Mouse (Mus musculus) C2C12 (cell line): ENCODE results near the gene Cep295. TPM values are rescaled to one million over a fixed set of nuclear protein-coding genes. Genes with fewer than 3 reads are reported as not detected.

Source experiments
- H3K27me3 ChIP-seq: one replicate; pipeline ENCODE4 v1.6.1; 2011; ENCODE audit not compliant: control insufficient read depth, insufficient read depth, insufficient read length
- H3K36me3 ChIP-seq: one replicate; pipeline ENCODE4 v1.6.1; 2011; ENCODE audit not compliant: control insufficient read depth, insufficient read depth
- H3K4me3 ChIP-seq: one replicate; pipeline ENCODE4 v1.5.1; 2011; ENCODE audit warnings: mild to moderate bottlenecking, control low read depth; ENCODE audit not compliant: poor library complexity, insufficient read depth, severe bottlenecking
- H3K79me2 ChIP-seq: one replicate; pipeline ENCODE4 v1.6.1; 2011; ENCODE audit not compliant: control insufficient read depth, insufficient read depth
- H3K79me3 ChIP-seq: one replicate; pipeline ENCODE4 v1.6.1; 2011; ENCODE audit warnings: low read depth, control low read depth
- H3ac ChIP-seq: one replicate; pipeline ENCODE3; 2011; ENCODE audit warnings: low read depth; ENCODE audit not compliant: control insufficient read depth, insufficient read length
- CEBPB ChIP-seq: IDR thresholded peaks from one replicate; pipeline ENCODE4 v1.6.1; 2011; ENCODE audit warnings: low read depth, mild to moderate bottlenecking, control low read depth, moderate library complexity
- CTCF ChIP-seq: IDR thresholded peaks from one replicate; pipeline ENCODE4 v1.5.1; 2011; ENCODE audit not compliant: control insufficient read depth, insufficient read depth, insufficient read length
- FOSL1 ChIP-seq: IDR thresholded peaks from one replicate; pipeline ENCODE4 v1.8.0; 2011; ENCODE audit warnings: mild to moderate bottlenecking, low read length; ENCODE audit not compliant: poor library complexity, insufficient read depth, severe bottlenecking
- MAX ChIP-seq: IDR thresholded peaks from one replicate; pipeline ENCODE4 v1.6.1; 2011; ENCODE audit warnings: mild to moderate bottlenecking, control low read depth
- MYOD1 ChIP-seq: IDR thresholded peaks from one replicate; pipeline ENCODE4 v1.6.1; 2011; ENCODE audit warnings: low read depth; ENCODE audit not compliant: control insufficient read depth, insufficient read length
- MYOG ChIP-seq: IDR thresholded peaks from one replicate; pipeline ENCODE4 v1.6.1; 2011; ENCODE audit not compliant: control insufficient read depth, insufficient read length; ENCODE audit errors: extremely low read depth
- USF1 ChIP-seq: IDR thresholded peaks from one replicate; pipeline ENCODE4 v1.6.1; 2011; ENCODE audit warnings: low read depth, mild to moderate bottlenecking, control low read depth, moderate library complexity
- microRNA-seq: library from miRNA; unstranded; fragments of <30 nt; microRNA quantifications from one replicate; pipeline ENCODE4, GENCODE M21; 2019; ENCODE audit warnings: borderline microRNAs expressed
- polyA plus RNA-seq: library from polyadenylated mRNA; unstranded; fragments of >200 nt; fragmentation: generic; extraction: Trizol; gene quantifications from one replicate; pipeline ENCODE4 v1.2.1, GENCODE M21; 2012; ENCODE audit warnings: missing spikeins

Cep295 gene
- polyA plus RNA-seq, 1 experiment, result 3.7 TPM

- Histone ChIP-seq H3K79me2 (peaks cover 36% of the 10 kb centered on the region), H3K79me3 (peaks cover 23% of the 10 kb centered on the region), H3K4me3 (no peak overlapping the region), H3ac (no peak overlapping the region), H3K36me3 (peaks cover 46% of the 10 kb centered on the region), H3K27me3 (no peaks in the 10 kb centered on the region)
- TF ChIP-seq USF1 (no peak), CTCF (no peak), CEBPB (no peak), MAX (no peak), FOSL1 (no peak), MYOD1 (no peak), MYOG (no peak)
These were observed 80.7 kb downstream of the Cep295 start for GRCm38 (mm10) chr9:15276855-15277254.

- no peak for TF ChIP-seq CEBPB
- no peak for TF ChIP-seq FOSL1
- no peak for TF ChIP-seq MAX
- no peak for TF ChIP-seq CTCF
- no peak for TF ChIP-seq USF1
- TF ChIP-seq MYOD1, result no peak
- TF ChIP-seq MYOG, result no peak
- Histone ChIP-seq H3ac (no peak overlapping the region), H3K4me3 (no peak overlapping the region), H3K27me3 (no peaks in the 10 kb centered on the region), H3K79me3 (peaks cover 17% of the 10 kb centered on the region), H3K79me2 (peaks cover 30% of the 10 kb centered on the region), H3K36me3 (peaks cover 74% of the 10 kb centered on the region)
These were observed 83.6 kb downstream of the Cep295 start for GRCm38 (mm10) chr9:15273981-15274380.

Small RNAs within 50 kb of the gene (microRNA-seq; reads per million reads assigned to microRNA genes)
- gene Gm49349 (not detected), gene mmu-mir-7650 (0.52 reads per million, percentile 9 among the genes with 10 or more reads in this experiment)

Other genes with a start within 250 kb of the Cep295 start
- gene Hephl1, start 245.7 kb downstream of the Cep295 start, polyA plus RNA-seq, result 0.08 TPM
- not detected for gene Vstm5, start 118.7 kb downstream of the Cep295 start, polyA plus RNA-seq
- 34.2 TPM for gene Med17, start 77.9 kb downstream of the Cep295 start, polyA plus RNA-seq
- gene Taf1d, start 51.6 kb downstream of the Cep295 start, polyA plus RNA-seq, result 47.0 TPM
- 7.3 TPM for gene 4931406C07Rik, start 51.3 kb downstream of the Cep295 start, polyA plus RNA-seq
- gene Smco4, start 135.6 kb upstream of the Cep295 start, polyA plus RNA-seq, result 23.8 TPM